Mouse (Mus musculus): ENCODE results near the gene Pnpla6. TPM values are rescaled to one million over a fixed set of nuclear protein-coding genes. Genes with fewer than 3 reads are reported as not detected.

The Pnpla6 gene
- polyA plus RNA-seq, 1 experiment from 2014 or later = 15.8 TPM

- WGBS = under 1% methylated on average over 25 of the region's 25 CpGs
- peak; percentile 24 for ATAC-seq (ENCODE audit: insufficient number of reproducible peaks, insufficient read depth, low FRiP score, low read depth)
These were observed 710 bp downstream of the Pnpla6 start for GRCm38 (mm10) chr8:3515771-3516417.

GRCm38 (mm10) chr8:3516450-3517116 is 1.4 kb downstream of the Pnpla6 start:
- peaks cover 34% of the 10 kb centered on the region for H3K36me3 ChIP-seq (ENCODE audit: control insufficient read depth, insufficient read depth, low read length)
- peak overlapping the region; percentile 40 to 82 for H3K27ac ChIP-seq (replicated peaks in 1 of 2; ENCODE audit: control insufficient read depth in 1 of 2, insufficient read depth in 1 of 2, low read depth in 2 of 2, low read length in 2 of 2)
- no peaks in the 10 kb centered on the region for H3K27me3 ChIP-seq (ENCODE audit: control insufficient read depth, insufficient read depth, low read length)
- peak; percentile 83 for ATAC-seq (ENCODE audit: insufficient number of reproducible peaks, insufficient read depth, low FRiP score, low read depth)
- WGBS = under 1% methylated on average over 36 of the region's 36 CpGs
- H3K9ac ChIP-seq (ENCODE audit: low read length) = peak overlapping the region; percentile 75
- H3K4me3 ChIP-seq (ENCODE audit: control insufficient read depth in 1 of 2, insufficient read depth in 1 of 2, low read depth in 1 of 2, low read length in 2 of 2) = peak overlapping the region; percentile 63 to 68
- peak overlapping the region; percentile 99 for H3K4me2 ChIP-seq (ENCODE audit: low read length)
- H3K4me1 ChIP-seq (ENCODE audit: control insufficient read depth in 2 of 2, insufficient read depth in 2 of 2, low read length in 2 of 2) = peaks cover 0 to 4% of the 10 kb centered on the region in 2 experiments; a peak in 2 of 4 replicates
- H3K9me3 ChIP-seq (ENCODE audit: control insufficient read depth, low read length) = no peaks in the 10 kb centered on the region

More at GRCm38 (mm10) chr8:3515771-3516417, 710 bp downstream of the Pnpla6 start:
- H3K4me2 ChIP-seq (ENCODE audit: low read length) = peak overlapping the region; percentile 99
- no peaks in the 10 kb centered on the region for H3K27me3 ChIP-seq (ENCODE audit: control insufficient read depth, insufficient read depth, low read length)
- H3K9me3 ChIP-seq (ENCODE audit: control insufficient read depth, low read length) = no peaks in the 10 kb centered on the region
- H3K4me1 ChIP-seq (ENCODE audit: control insufficient read depth in 2 of 2, insufficient read depth in 2 of 2, low read length in 2 of 2) = peaks cover 0 to 4% of the 10 kb centered on the region in 2 experiments; a peak in 2 of 4 replicates
- H3K36me3 ChIP-seq (ENCODE audit: control insufficient read depth, insufficient read depth, low read length) = peaks cover 33% of the 10 kb centered on the region
- H3K9ac ChIP-seq (ENCODE audit: low read length) = peak overlapping the region; percentile 73
- peak overlapping the region; percentile 63 to 68 for H3K4me3 ChIP-seq (ENCODE audit: control insufficient read depth in 1 of 2, insufficient read depth in 1 of 2, low read depth in 1 of 2, low read length in 2 of 2)
- peak overlapping the region; percentile 34 to 82 for H3K27ac ChIP-seq (replicated peaks in 1 of 2; ENCODE audit: control insufficient read depth in 1 of 2, insufficient read depth in 1 of 2, low read depth in 2 of 2, low read length in 2 of 2)

DNA sequence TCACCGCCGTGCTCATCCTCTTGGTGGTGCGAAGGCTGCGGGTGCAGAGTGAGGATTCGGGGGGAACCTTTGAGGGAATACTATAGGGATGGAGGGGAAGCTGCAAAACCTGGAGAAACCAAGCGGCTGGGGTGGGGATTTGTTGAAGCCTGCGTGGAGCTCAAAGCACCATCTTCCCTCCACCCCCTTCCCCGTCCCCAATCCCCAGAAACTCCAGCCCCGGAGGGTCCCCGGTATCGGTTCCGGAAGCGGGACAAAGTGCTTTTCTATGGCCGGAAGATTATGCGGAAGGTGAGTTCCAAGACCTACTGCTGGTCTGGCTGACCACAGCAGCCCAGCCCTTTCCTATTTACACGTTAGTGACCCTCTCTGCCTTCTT is 1.9 kb downstream of the Pnpla6 start:
- 8% methylated on average over 16 of the region's 16 CpGs for WGBS

GRCm38 (mm10) chr8:3522007-3522697 is 7.0 kb downstream of the Pnpla6 start:
- Histone ChIP-seq H3K4me3 (ENCODE audit: control insufficient read depth in 1 of 2, insufficient read depth in 1 of 2, low read depth in 1 of 2, low read length in 2 of 2) (no peak overlapping the region), H3K4me2 (ENCODE audit: low read length) (no peak overlapping the region), H3K36me3 (ENCODE audit: control insufficient read depth, insufficient read depth, low read length) (peaks cover 56% of the 10 kb centered on the region), H3K27ac (replicated peaks in 1 of 2; ENCODE audit: control insufficient read depth in 1 of 2, insufficient read depth in 1 of 2, low read depth in 2 of 2, low read length in 2 of 2) (no peak overlapping the region), H3K4me1 (ENCODE audit: control insufficient read depth in 2 of 2, insufficient read depth in 2 of 2, low read length in 2 of 2) (no peaks in the 10 kb centered on the region), H3K9ac (ENCODE audit: low read length) (no peak overlapping the region), H3K9me3 (ENCODE audit: control insufficient read depth, low read length) (no peaks in the 10 kb centered on the region), H3K27me3 (ENCODE audit: control insufficient read depth, insufficient read depth, low read length) (no peaks in the 10 kb centered on the region)
- ATAC-seq (ENCODE audit: insufficient number of reproducible peaks, insufficient read depth, low FRiP score, low read depth) = no peak
- WGBS = 82% methylated on average over 13 of the region's 13 CpGs

More for the DNA sequence above, 1.9 kb downstream of the Pnpla6 start:
- Histone ChIP-seq H3K27me3 (ENCODE audit: control insufficient read depth, insufficient read depth, low read length) (no peaks in the 10 kb centered on the region), H3K36me3 (ENCODE audit: control insufficient read depth, insufficient read depth, low read length) (peaks cover 34% of the 10 kb centered on the region), H3K4me3 (ENCODE audit: control insufficient read depth in 1 of 2, insufficient read depth in 1 of 2, low read depth in 1 of 2, low read length in 2 of 2) (peak overlapping the region; percentile 63 to 68), H3K4me2 (ENCODE audit: low read length) (peak overlapping the region; percentile 99), H3K4me1 (ENCODE audit: control insufficient read depth in 2 of 2, insufficient read depth in 2 of 2, low read length in 2 of 2) (peaks cover 0 to 4% of the 10 kb centered on the region in 2 experiments; a peak in 2 of 4 replicates), H3K9ac (ENCODE audit: low read length) (peak overlapping the region; percentile 75), H3K9me3 (ENCODE audit: control insufficient read depth, low read length) (no peaks in the 10 kb centered on the region), H3K27ac (replicated peaks in 1 of 2; ENCODE audit: control insufficient read depth in 1 of 2, insufficient read depth in 1 of 2, low read depth in 2 of 2, low read length in 2 of 2) (peak overlapping the region; percentile 20 to 40; a peak in 2 of 4 replicates)
- no peak for ATAC-seq (ENCODE audit: insufficient number of reproducible peaks, insufficient read depth, low FRiP score, low read depth)

DNA sequence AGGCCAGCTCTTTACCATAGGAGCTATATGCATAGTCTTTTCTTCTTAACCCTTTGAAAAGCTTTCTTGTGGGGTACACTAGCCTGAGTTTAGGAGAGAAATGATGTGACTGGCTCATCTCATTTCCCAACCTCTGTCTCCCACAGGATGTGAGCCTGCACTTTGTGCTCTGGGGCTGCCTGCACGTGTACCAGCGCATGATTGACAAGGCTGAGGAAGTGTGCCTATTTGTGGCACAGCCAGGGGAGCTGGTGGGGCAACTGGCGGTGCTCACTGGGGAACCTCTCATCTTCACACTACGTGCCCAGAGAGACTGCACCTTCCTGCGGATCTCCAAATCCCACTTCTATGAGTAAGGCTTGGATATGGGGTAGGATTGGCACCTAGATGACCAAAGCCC is 15.6 kb downstream of the Pnpla6 start:
- peaks cover 46% of the 10 kb centered on the region for H3K36me3 ChIP-seq (ENCODE audit: control insufficient read depth, insufficient read depth, low read length)
- 76% methylated on average over 5 of the region's 5 CpGs for WGBS
- no peak overlapping the region for H3K9ac ChIP-seq (ENCODE audit: low read length)
- no peak for ATAC-seq (ENCODE audit: insufficient number of reproducible peaks, insufficient read depth, low FRiP score, low read depth)
- no peaks in the 10 kb centered on the region for H3K9me3 ChIP-seq (ENCODE audit: control insufficient read depth, low read length)
- H3K4me3 ChIP-seq (ENCODE audit: control insufficient read depth in 1 of 2, insufficient read depth in 1 of 2, low read depth in 1 of 2, low read length in 2 of 2) = no peak overlapping the region
- no peaks in the 10 kb centered on the region for H3K27me3 ChIP-seq (ENCODE audit: control insufficient read depth, insufficient read depth, low read length)
- no peaks in the 10 kb centered on the region for H3K4me1 ChIP-seq (ENCODE audit: control insufficient read depth in 2 of 2, insufficient read depth in 2 of 2, low read length in 2 of 2)
- H3K27ac ChIP-seq (replicated peaks in 1 of 2; ENCODE audit: control insufficient read depth in 1 of 2, insufficient read depth in 1 of 2, low read depth in 2 of 2, low read length in 2 of 2) = no peak overlapping the region
- H3K4me2 ChIP-seq (ENCODE audit: low read length) = no peak overlapping the region

DNA sequence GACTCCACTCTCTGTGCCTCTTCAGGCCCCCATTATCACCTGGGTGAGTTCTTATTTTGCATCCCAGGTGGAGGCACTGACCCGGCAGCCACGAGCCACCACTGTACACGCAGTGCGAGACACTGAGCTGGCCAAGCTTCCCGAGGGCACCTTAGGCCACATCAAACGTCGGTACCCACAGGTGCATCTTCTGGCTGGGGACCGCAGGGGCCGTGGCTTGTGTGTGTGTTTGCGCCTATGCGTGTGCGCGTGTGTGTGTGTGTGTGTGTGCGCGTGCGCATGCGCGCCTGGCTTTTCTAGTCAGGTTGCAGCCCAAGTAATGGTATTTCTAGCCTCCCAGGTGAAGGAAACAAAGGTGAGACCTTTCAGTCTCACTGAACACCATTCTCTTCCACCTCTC is 16.8 kb downstream of the Pnpla6 start:
- Histone ChIP-seq H3K9me3 (ENCODE audit: control insufficient read depth, low read length) (no peaks in the 10 kb centered on the region), H3K27me3 (ENCODE audit: control insufficient read depth, insufficient read depth, low read length) (no peaks in the 10 kb centered on the region)
- WGBS = 90% methylated on average over 18 of the region's 18 CpGs

GRCm38 (mm10) chr8:3536053-3536841 is 21.1 kb downstream of the Pnpla6 start:
- no peak; the same call in 1 of the 2 replicates for ATAC-seq (ENCODE audit: insufficient number of reproducible peaks, insufficient read depth, low FRiP score, low read depth)
- no peaks in the 10 kb centered on the region for H3K4me1 ChIP-seq (ENCODE audit: control insufficient read depth in 2 of 2, insufficient read depth in 2 of 2, low read length in 2 of 2)
- 56% methylated on average over 15 of the region's 15 CpGs for WGBS
- H3K9ac ChIP-seq (ENCODE audit: low read length) = no peak overlapping the region
- no peak overlapping the region for H3K27ac ChIP-seq (replicated peaks in 1 of 2; ENCODE audit: control insufficient read depth in 1 of 2, insufficient read depth in 1 of 2, low read depth in 2 of 2, low read length in 2 of 2)
- H3K36me3 ChIP-seq (ENCODE audit: control insufficient read depth, insufficient read depth, low read length) = peaks cover 78% of the 10 kb centered on the region
- no peaks in the 10 kb centered on the region for H3K27me3 ChIP-seq (ENCODE audit: control insufficient read depth, insufficient read depth, low read length)
- no peaks in the 10 kb centered on the region for H3K9me3 ChIP-seq (ENCODE audit: control insufficient read depth, low read length)
- H3K4me2 ChIP-seq (ENCODE audit: low read length) = no peak overlapping the region
- no peak overlapping the region for H3K4me3 ChIP-seq (ENCODE audit: control insufficient read depth in 1 of 2, insufficient read depth in 1 of 2, low read depth in 1 of 2, low read length in 2 of 2)

More for the DNA sequence above, 16.8 kb downstream of the Pnpla6 start:
- H3K27ac ChIP-seq (replicated peaks in 1 of 2; ENCODE audit: control insufficient read depth in 1 of 2, insufficient read depth in 1 of 2, low read depth in 2 of 2, low read length in 2 of 2) = no peak overlapping the region
- ATAC-seq (ENCODE audit: insufficient number of reproducible peaks, insufficient read depth, low FRiP score, low read depth) = no peak
- H3K36me3 ChIP-seq (ENCODE audit: control insufficient read depth, insufficient read depth, low read length) = peaks cover 49% of the 10 kb centered on the region
- no peak overlapping the region for H3K4me2 ChIP-seq (ENCODE audit: low read length)
- no peaks in the 10 kb centered on the region for H3K4me1 ChIP-seq (ENCODE audit: control insufficient read depth in 2 of 2, insufficient read depth in 2 of 2, low read length in 2 of 2)
- H3K9ac ChIP-seq (ENCODE audit: low read length) = no peak overlapping the region
- H3K4me3 ChIP-seq (ENCODE audit: control insufficient read depth in 1 of 2, insufficient read depth in 1 of 2, low read depth in 1 of 2, low read length in 2 of 2) = no peak overlapping the region

Measured in heart, embryonic 14.5 days (tissue).